Mouse (Mus musculus) layer of hippocampus, postnatal 14 days (tissue): ENCODE results near the gene Ddi2. TPM values are rescaled to one million over a fixed set of nuclear protein-coding genes. Genes with fewer than 3 reads are reported as not detected.
"Not testable (repeated sequence)": the region's sequence is repeated elsewhere in the genome, so short reads cannot be mapped to it uniquely, and the experiment has no call there.

Experiments used
- DNase-seq, 2 experiments: peaks; one replicate each; pipeline ENCODE4 v3.0.0; 2021 to 2022; ENCODE audit warnings: low spot score in 2 of 2, mixed read lengths in 1 of 2
- long read RNA-seq, 2 experiments: library from polyadenylated mRNA; stranded (forward); transcript quantifications; one replicate each; pipeline ENCODE4 v2.0.0; 2021
- total RNA-seq, 2 experiments: library from RNA; stranded (reverse); gene quantifications; 2 replicates each; pipeline ENCODE4 v1.2.3; 2021

Gene Ddi2
- 10 to 100 TPM; 29.4 to 34.0 TPM for total RNA-seq
- long read RNA-seq, experiment 1, full-length matches to known transcripts = 7 of 12 reads
- long read RNA-seq, experiment 1, partial matches to known transcripts = 0 of 12 reads
- long read RNA-seq, experiment 1, other reads (novel, unspliced or antisense) = 5 of 12 reads
- long read RNA-seq, experiment 2, full-length matches to known transcripts = 7 of 13 reads
- long read RNA-seq, experiment 2, partial matches to known transcripts = 0 of 13 reads
- long read RNA-seq, experiment 2, other reads (novel, unspliced or antisense) = 6 of 13 reads

- DNase-seq = peak; percentile 84 to 92
Measured at GRCm38 (mm10) chr4:141722731-141723672, at the start of gene Ddi2. Gene Ddi2 (minus strand): TSS chr4:141723419.

GRCm38 (mm10) chr4:141773019-141773418, 49.8 kb upstream of the Ddi2 start:
- DNase-seq = not testable (repeated sequence)

- DNase-seq = no peak
Measured at GRCm38 (mm10) chr4:141771823-141772222, 48.6 kb upstream of the Ddi2 start.

GRCm38 (mm10) chr4:141769501-141770160, 46.4 kb upstream of the Ddi2 start:
- DNase-seq = no peak

- peak; percentile 29 to 42 for DNase-seq
Measured at GRCm38 (mm10) chr4:141767353-141768036, 44.3 kb upstream of the Ddi2 start.

GRCm38 (mm10) chr4:141766668-141767352, 43.6 kb upstream of the Ddi2 start:
- DNase-seq = peak; percentile 46 to 49

- peak in 1 of 2 experiments; percentile 29 for DNase-seq
Measured at GRCm38 (mm10) chr4:141766316-141766667, 43.1 kb upstream of the Ddi2 start.

GRCm38 (mm10) chr4:141765008-141765407, 41.8 kb upstream of the Ddi2 start:
- DNase-seq = no peak

- no peak for DNase-seq
Measured at GRCm38 (mm10) chr4:141763476-141763875, 40.3 kb upstream of the Ddi2 start.

- no peak for DNase-seq
Measured at GRCm38 (mm10) chr4:141762102-141762598, 38.9 kb upstream of the Ddi2 start.

- no peak for DNase-seq
Measured at GRCm38 (mm10) chr4:141760942-141761341, 37.7 kb upstream of the Ddi2 start.

- no peak for DNase-seq
Measured at GRCm38 (mm10) chr4:141758874-141759542, 35.8 kb upstream of the Ddi2 start.

- no peak for DNase-seq
Measured at GRCm38 (mm10) chr4:141757124-141757523, 33.9 kb upstream of the Ddi2 start.

- no peak for DNase-seq
Measured at GRCm38 (mm10) chr4:141755375-141755930, 32.2 kb upstream of the Ddi2 start.

- DNase-seq = no peak
Measured at GRCm38 (mm10) chr4:141752076-141752421, 28.8 kb upstream of the Ddi2 start.

- DNase-seq = no peak
Measured at GRCm38 (mm10) chr4:141751419-141752075, 28.3 kb upstream of the Ddi2 start.

GRCm38 (mm10) chr4:141750826-141751225, 27.6 kb upstream of the Ddi2 start:
- DNase-seq = no peak

GRCm38 (mm10) chr4:141749557-141749956, 26.3 kb upstream of the Ddi2 start:
- DNase-seq = no peak
